Mouse (Mus musculus): Measurements from ENCODE around the gene Anapc15. TPM values are rescaled to one million over a fixed set of nuclear protein-coding genes. Genes with fewer than 3 reads are reported as not detected.

The Anapc15 gene
- polyA plus RNA-seq, 1 experiment, result 39.2 TPM

- Histone ChIP-seq H3K4me1 (ENCODE audit: control insufficient read depth, insufficient read depth, insufficient read length, low read length) (peaks cover 3% of the 10 kb centered on the region; the same call in 1 of the 2 replicates), H3K27ac (replicated peaks; ENCODE audit: low read depth, low read length) (no peak overlapping the region), H3K4me3 (ENCODE audit: insufficient read depth, low read depth, low read length) (peak overlapping the region; percentile 95)
Observed at GRCm38 (mm10) chr7:101835457-101836109, 27.9 kb upstream of the Anapc15 start.

GRCm38 (mm10) chr7:101836271-101837153 lies 27.0 kb upstream of the Anapc15 start:
- peak overlapping the region; percentile 86 for H3K27ac ChIP-seq (replicated peaks; ENCODE audit: low read depth, low read length)
- peaks cover 3% of the 10 kb centered on the region; the same call in 1 of the 2 replicates for H3K4me1 ChIP-seq (ENCODE audit: control insufficient read depth, insufficient read depth, insufficient read length, low read length)

GRCm38 (mm10) chr7:101837154-101837605 lies 26.3 kb upstream of the Anapc15 start:
- Histone ChIP-seq H3K27ac (replicated peaks; ENCODE audit: low read depth, low read length) (peak overlapping the region; percentile 86), H3K4me1 (ENCODE audit: control insufficient read depth, insufficient read depth, insufficient read length, low read length) (peaks cover 3% of the 10 kb centered on the region; the same call in 1 of the 2 replicates), H3K4me3 (ENCODE audit: insufficient read depth, low read depth, low read length) (peak overlapping the region; percentile 95)

More at GRCm38 (mm10) chr7:101836271-101837153, 27.0 kb upstream of the Anapc15 start:
- peak overlapping the region; percentile 95 for H3K4me3 ChIP-seq (ENCODE audit: insufficient read depth, low read depth, low read length)

GRCm38 (mm10) chr7:101837606-101838471 lies 25.7 kb upstream of the Anapc15 start, which contains the start of gene Inppl1:
Inppl1 (minus strand) TSS chr7:101838229.
- Histone ChIP-seq H3K27ac (replicated peaks; ENCODE audit: low read depth, low read length) (peak within 1 kb of the TSS; percentile 86), H3K4me3 (ENCODE audit: insufficient read depth, low read depth, low read length) (peak within 1 kb of the TSS; percentile 95), H3K4me1 (ENCODE audit: control insufficient read depth, insufficient read depth, insufficient read length, low read length) (peaks cover 3% of the 10 kb centered on the region; the same call in 1 of the 2 replicates)

- Histone ChIP-seq H3K4me1 (ENCODE audit: control insufficient read depth, insufficient read depth, insufficient read length, low read length) (no peaks in the 10 kb centered on the region), H3K4me3 (ENCODE audit: insufficient read depth, low read depth, low read length) (no peak overlapping the region), H3K27ac (replicated peaks; ENCODE audit: low read depth, low read length) (no peak overlapping the region)
Observed at GRCm38 (mm10) chr7:101844186-101844585, 19.3 kb upstream of the Anapc15 start.

GRCm38 (mm10) chr7:101847934-101848333 lies 15.6 kb upstream of the Anapc15 start:
- no peak overlapping the region for H3K27ac ChIP-seq (replicated peaks; ENCODE audit: low read depth, low read length)
- H3K4me1 ChIP-seq (ENCODE audit: control insufficient read depth, insufficient read depth, insufficient read length, low read length), result no peaks in the 10 kb centered on the region; the same call in 1 of the 2 replicates
- H3K4me3 ChIP-seq (ENCODE audit: insufficient read depth, low read depth, low read length), result no peak overlapping the region

- H3K4me3 ChIP-seq (ENCODE audit: insufficient read depth, low read depth, low read length), result no peak overlapping the region
- no peaks in the 10 kb centered on the region; the same call in 1 of the 2 replicates for H3K4me1 ChIP-seq (ENCODE audit: control insufficient read depth, insufficient read depth, insufficient read length, low read length)
- no peak overlapping the region; the same call in 1 of the 2 replicates for H3K27ac ChIP-seq (replicated peaks; ENCODE audit: low read depth, low read length)
Observed at GRCm38 (mm10) chr7:101851689-101852088, 11.8 kb upstream of the Anapc15 start.

GRCm38 (mm10) chr7:101852846-101853245 lies 10.7 kb upstream of the Anapc15 start:
- Histone ChIP-seq H3K4me3 (ENCODE audit: insufficient read depth, low read depth, low read length) (no peak overlapping the region), H3K27ac (replicated peaks; ENCODE audit: low read depth, low read length) (no peak overlapping the region; the same call in 1 of the 2 replicates)

GRCm38 (mm10) chr7:101853816-101854215 lies 9.7 kb upstream of the Anapc15 start:
- Histone ChIP-seq H3K27ac (replicated peaks; ENCODE audit: low read depth, low read length) (no peak overlapping the region), H3K4me1 (ENCODE audit: control insufficient read depth, insufficient read depth, insufficient read length, low read length) (no peaks in the 10 kb centered on the region; the same call in 1 of the 2 replicates), H3K4me3 (ENCODE audit: insufficient read depth, low read depth, low read length) (no peak overlapping the region)

More at GRCm38 (mm10) chr7:101852846-101853245, 10.7 kb upstream of the Anapc15 start:
- H3K4me1 ChIP-seq (ENCODE audit: control insufficient read depth, insufficient read depth, insufficient read length, low read length), result no peaks in the 10 kb centered on the region; the same call in 1 of the 2 replicates

- Histone ChIP-seq H3K4me1 (ENCODE audit: control insufficient read depth, insufficient read depth, insufficient read length, low read length) (no peaks in the 10 kb centered on the region), H3K27ac (replicated peaks; ENCODE audit: low read depth, low read length) (no peak within 1 kb of the TSS), H3K4me3 (ENCODE audit: insufficient read depth, low read depth, low read length) (no peak within 1 kb of the TSS)
Observed at GRCm38 (mm10) chr7:101857094-101857493, 6.4 kb upstream of the Anapc15 start, which contains the start of gene Folr2. Folr2 (minus strand) TSS chr7:101857194.

- no peaks in the 10 kb centered on the region for H3K4me1 ChIP-seq (ENCODE audit: control insufficient read depth, insufficient read depth, insufficient read length, low read length)
- no peak overlapping the region for H3K27ac ChIP-seq (replicated peaks; ENCODE audit: low read depth, low read length)
- H3K4me3 ChIP-seq (ENCODE audit: insufficient read depth, low read depth, low read length), result no peak overlapping the region
Observed at GRCm38 (mm10) chr7:101858362-101858761, 5.2 kb upstream of the Anapc15 start.

GRCm38 (mm10) chr7:101860978-101861377 lies 2.5 kb upstream of the Anapc15 start:
- H3K4me1 ChIP-seq (ENCODE audit: control insufficient read depth, insufficient read depth, insufficient read length, low read length), result no peaks in the 10 kb centered on the region
- H3K27ac ChIP-seq (replicated peaks; ENCODE audit: low read depth, low read length), result no peak overlapping the region
- no peak overlapping the region for H3K4me3 ChIP-seq (ENCODE audit: insufficient read depth, low read depth, low read length)

GRCm38 (mm10) chr7:101862291-101862690 lies 1.2 kb upstream of the Anapc15 start:
- Histone ChIP-seq H3K4me1 (ENCODE audit: control insufficient read depth, insufficient read depth, insufficient read length, low read length) (no peaks in the 10 kb centered on the region), H3K4me3 (ENCODE audit: insufficient read depth, low read depth, low read length) (no peak overlapping the region)

GRCm38 (mm10) chr7:101866491-101867265 lies 3.2 kb downstream of the Anapc15 start:
- no peak overlapping the region for H3K4me3 ChIP-seq (ENCODE audit: insufficient read depth, low read depth, low read length)
- no peak overlapping the region for H3K27ac ChIP-seq (replicated peaks; ENCODE audit: low read depth, low read length)
- no peaks in the 10 kb centered on the region for H3K4me1 ChIP-seq (ENCODE audit: control insufficient read depth, insufficient read depth, insufficient read length, low read length)

More at GRCm38 (mm10) chr7:101862291-101862690, 1.2 kb upstream of the Anapc15 start:
- no peak overlapping the region for H3K27ac ChIP-seq (replicated peaks; ENCODE audit: low read depth, low read length)
